Mouse (Mus musculus) kidney, postnatal 0 days (tissue): ENCODE measurements around the gene Got1. TPM values are rescaled to one million over a fixed set of nuclear protein-coding genes. Genes with fewer than 3 reads are reported as not detected.

ENCODE experiments used
- ATAC-seq: fragments of 200-750 bp; cut with Nextera tagmentation; replicated peaks from 2 replicates; pipeline ENCODE4 v1.8.0; 2017; ENCODE audit warnings: low read depth, moderate number of reproducible peaks, moderate TSS enrichment, moderate library complexity; ENCODE audit not compliant: low FRiP score
- DNase-seq: peaks from one replicate; pipeline ENCODE4 v3.0.0-alpha.2; 2016; ENCODE audit warnings: low spot score
- H3K27ac ChIP-seq: fragments of 300-500 bp; sonication (generic); 2 replicates; pipeline ENCODE4 v1.5.1; 2014; ENCODE audit warnings: mild to moderate bottlenecking
- H3K27me3 ChIP-seq: fragments of 300-500 bp; sonication (generic); 2 replicates; pipeline ENCODE4 v1.6.1; 2014; ENCODE audit warnings: low read length, mixed read lengths; ENCODE audit not compliant: insufficient read depth
- H3K36me3 ChIP-seq: fragments of 300-500 bp; sonication (generic); 2 replicates; pipeline ENCODE4 v1.6.1; 2014; ENCODE audit warnings: low read length, mixed read lengths; ENCODE audit not compliant: insufficient read depth
- H3K4me1 ChIP-seq: fragments of 300-500 bp; sonication (generic); replicated peaks from 2 replicates; pipeline ENCODE4 v1.6.1; 2014; ENCODE audit warnings: antibody characterized with exemption, low read length, mixed read lengths; ENCODE audit not compliant: insufficient read depth
- H3K4me2 ChIP-seq: fragments of 300-500 bp; sonication (generic); 2 replicates; pipeline ENCODE4 v1.6.1; 2014; ENCODE audit warnings: mild to moderate bottlenecking, low read length, moderate library complexity, mixed read lengths
- H3K4me3 ChIP-seq: fragments of 300-500 bp; sonication (generic); replicated peaks from 2 replicates; pipeline ENCODE4 v1.5.1; 2014; ENCODE audit warnings: low read depth, low read length
- H3K9ac ChIP-seq: fragments of 300-500 bp; sonication (generic); 2 replicates; pipeline ENCODE4 v1.6.1; 2014; ENCODE audit warnings: low read depth, low read length
- H3K9me3 ChIP-seq: fragments of 300-500 bp; sonication (generic); replicated peaks from 2 replicates; pipeline ENCODE4 v1.6.1; 2016; ENCODE audit warnings: low read length, inconsistent platforms, mixed read lengths
- CTCF ChIP-seq: IDR thresholded peaks from 2 replicates; pipeline ENCODE4 v1.5.1; 2016; ENCODE audit warnings: antibody characterized with exemption, low read depth, mild to moderate bottlenecking, moderate library complexity
- WGBS: fragments of 180-500 bp; shearing (Covaris S2); extraction: QIAGEN DNeasy Blood & Tissue Kit; methylation state at CpG from one replicate; pipeline ENCODE4 v1.1.7; 2014; 5-methylcytosine and 5-hydroxymethylcytosine counted together
- polyA plus RNA-seq: library from polyadenylated mRNA; unstranded; fragments of >200 nt; fragmentation: Nextera tagmentation; extraction: Ambion mirVana; gene quantifications from 2 replicates; pipeline ENCODE4 v1.2.1, GENCODE M21; 2015

The Got1 gene
- polyA plus RNA-seq, 1 experiment from 2014 or later: 86.6 TPM

DNA sequence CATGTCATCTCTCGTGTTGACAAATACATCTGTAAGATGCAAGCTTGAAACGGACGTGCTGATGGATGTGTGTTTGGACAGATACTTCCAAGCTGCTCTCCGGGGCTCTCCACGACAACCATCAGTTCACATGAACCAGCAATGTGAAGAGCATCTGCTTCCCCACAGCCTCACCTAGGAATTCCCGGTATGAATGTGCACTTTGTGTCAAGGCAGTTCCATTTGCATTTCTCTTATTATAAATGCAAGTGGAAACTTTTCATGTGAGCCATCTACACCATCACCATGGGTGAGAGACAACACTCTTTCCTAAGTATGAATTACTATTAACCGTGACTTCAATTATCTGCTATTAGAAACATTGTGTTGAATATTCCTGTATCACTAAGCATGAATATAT is 6.6 kb downstream of the Got1 start:
- Histone ChIP-seq H3K36me3 (no peaks in the 10 kb centered on the region), H3K27ac (no peak overlapping the region), H3K9me3 (no peaks in the 10 kb centered on the region), H3K27me3 (no peaks in the 10 kb centered on the region), H3K4me3 (no peak overlapping the region), H3K9ac (no peak overlapping the region), H3K4me1 (peaks cover 8% of the 10 kb centered on the region; the same call in 1 of the 2 replicates), H3K4me2 (no peak overlapping the region)
- no peak for DNase-seq
- WGBS: 81% methylated on average over 7 of the region's 7 CpGs
- TF ChIP-seq CTCF: no peak
- no peak for ATAC-seq

- no peaks in the 10 kb centered on the region for H3K9me3 ChIP-seq
- no peak overlapping the region for H3K9ac ChIP-seq
- no peak overlapping the region for H3K4me3 ChIP-seq
- WGBS: 88% methylated on average over 6 of the region's 6 CpGs
- H3K36me3 ChIP-seq: no peaks in the 10 kb centered on the region
- ATAC-seq: no peak
- H3K27me3 ChIP-seq: no peaks in the 10 kb centered on the region
- H3K27ac ChIP-seq: no peak overlapping the region
- no peak overlapping the region for H3K4me2 ChIP-seq
- H3K4me1 ChIP-seq: peaks cover 8% of the 10 kb centered on the region; the same call in 1 of the 2 replicates
- no peak for TF ChIP-seq CTCF
- DNase-seq: no peak
Measured at GRCm38 (mm10) chr19:43517320-43517719, 7.1 kb downstream of the Got1 start.

- 68% methylated on average over 14 of the region's 14 CpGs for WGBS
- DNase-seq (peak; percentile 21), ATAC-seq (0 out of 2 replicates have a peak, but pooled peaks have one; percentile 35)
- Histone ChIP-seq H3K4me1 (peaks cover 8% of the 10 kb centered on the region; the same call in 1 of the 2 replicates), H3K9me3 (no peaks in the 10 kb centered on the region), H3K4me3 (no peak overlapping the region), H3K4me2 (no peak overlapping the region), H3K27ac (peak overlapping the region; percentile 50; the same call in 1 of the 2 replicates), H3K36me3 (no peaks in the 10 kb centered on the region), H3K9ac (no peak overlapping the region), H3K27me3 (no peaks in the 10 kb centered on the region)
- no peak for TF ChIP-seq CTCF
Measured at GRCm38 (mm10) chr19:43516397-43517035, 7.9 kb downstream of the Got1 start.

DNA sequence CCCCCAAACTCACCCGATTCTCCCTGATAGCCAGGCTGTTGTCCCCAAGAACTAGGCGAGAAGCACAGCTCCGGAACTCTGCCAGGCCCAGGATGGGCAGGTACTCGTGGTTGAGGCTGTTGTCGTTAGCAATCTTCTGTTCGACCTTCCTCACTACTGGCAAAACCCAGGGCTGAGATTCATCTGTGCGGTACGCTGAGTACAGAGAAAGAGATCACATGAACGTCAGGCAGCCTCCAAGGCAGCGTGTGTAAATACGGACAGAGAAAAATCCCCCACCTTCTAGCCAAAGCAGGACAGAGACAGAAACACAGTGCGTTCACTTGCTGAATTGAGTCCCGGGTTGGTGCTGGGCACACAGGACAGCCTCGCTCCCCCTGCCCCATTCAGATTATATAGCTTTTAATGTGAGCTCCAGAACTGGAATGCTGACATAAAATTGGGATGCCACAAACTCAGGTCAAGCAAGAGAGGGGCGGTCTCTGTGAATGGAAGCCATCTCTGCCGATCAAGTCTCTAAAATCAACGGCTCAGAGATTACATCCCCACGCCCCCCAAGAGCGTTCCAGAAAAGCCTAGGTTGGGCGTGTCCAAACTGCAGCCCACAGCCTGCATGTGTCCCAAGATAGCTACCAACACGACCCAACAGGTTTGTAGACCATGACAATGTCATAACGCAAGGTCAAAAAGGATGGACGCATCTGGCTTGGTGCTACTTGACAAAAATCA is 8.6 kb downstream of the Got1 start:
- DNase-seq (no peak), ATAC-seq (no peak)
- H3K9me3 ChIP-seq: no peaks in the 10 kb centered on the region
- no peaks in the 10 kb centered on the region for H3K36me3 ChIP-seq
- H3K27ac ChIP-seq: no peak overlapping the region
- 89% methylated on average over 23 of the region's 23 CpGs for WGBS
- no peak overlapping the region for H3K9ac ChIP-seq
- no peak overlapping the region for H3K4me3 ChIP-seq
- H3K27me3 ChIP-seq: no peaks in the 10 kb centered on the region
- H3K4me2 ChIP-seq: no peak overlapping the region
- TF ChIP-seq CTCF: no peak
- peaks cover 8% of the 10 kb centered on the region; the same call in 1 of the 2 replicates for H3K4me1 ChIP-seq

DNA sequence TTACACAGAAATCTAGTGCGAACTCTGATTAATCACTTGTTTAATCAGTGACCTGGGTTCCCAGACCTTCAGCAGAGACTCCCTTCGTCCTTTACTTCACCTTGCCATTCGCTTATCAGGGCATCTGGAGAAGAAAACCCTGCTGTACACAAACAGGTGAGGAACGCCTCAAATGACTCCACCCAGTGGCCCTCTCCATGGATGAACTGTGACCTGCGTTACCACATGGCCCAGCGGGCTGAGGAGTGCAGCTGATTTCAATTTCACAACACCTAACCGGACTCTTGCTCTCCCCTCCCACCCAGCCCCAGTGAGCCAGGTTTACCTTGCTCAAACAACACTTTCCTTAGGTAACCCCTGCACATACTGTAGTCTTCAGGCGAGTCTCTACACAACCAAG is 10.5 kb downstream of the Got1 start:
- 61% methylated on average over 8 of the region's 8 CpGs for WGBS
- Histone ChIP-seq H3K4me1 (0 out of 2 replicates have a peak, but pooled peaks cover 4% of the 10 kb centered on the region), H3K36me3 (peaks cover 4% of the 10 kb centered on the region; the same call in 1 of the 2 replicates), H3K9me3 (no peaks in the 10 kb centered on the region), H3K27ac (peak overlapping the region; percentile 22; the same call in 1 of the 2 replicates), H3K4me2 (no peak overlapping the region), H3K27me3 (no peaks in the 10 kb centered on the region), H3K9ac (no peak overlapping the region), H3K4me3 (no peak overlapping the region)
- no peak for DNase-seq
- no peak for TF ChIP-seq CTCF
- ATAC-seq: peak; percentile 64
